Mouse (Mus musculus) thymus, adult 2 months (tissue): Measurements from ENCODE around the gene St3gal6.

Experiments used
- CTCF ChIP-seq: fragments of 200-500 bp; IDR thresholded peaks from 2 replicates; pipeline ENCODE4 v1.5.1; 2012; ENCODE audit warnings: mild to moderate bottlenecking, control low read depth, low read length, moderate library complexity, borderline replicate concordance; ENCODE audit not compliant: control insufficient read depth, poor library complexity, insufficient read depth; ENCODE audit errors: extremely low read depth
- POLR2A ChIP-seq: fragments of 200-500 bp; IDR thresholded peaks from 2 replicates; pipeline ENCODE4 v1.6.1; 2012; ENCODE audit warnings: mild to moderate bottlenecking, low read length, control low read depth, moderate library complexity; ENCODE audit not compliant: control insufficient read depth, poor library complexity, insufficient read depth; ENCODE audit errors: extremely low read depth

GRCm38 (mm10) chr16:58464051-58464450 is 60.0 kb downstream of the St3gal6 start:
- TF ChIP-seq POLR2A (no peak), CTCF (no peak)
